Mouse (Mus musculus) ovary, postnatal 10 days (tissue): ENCODE results near the gene Kif9.

Experiments
- DNase-seq: peaks from one replicate; pipeline ENCODE4 v3.0.0; 2022; ENCODE audit warnings: low spot score

The Kif9 gene

GRCm38 (mm10) chr9:110529002-110529737, 52.4 kb downstream of the Kif9 start:
- DNase-seq, result no peak

- DNase-seq, result no peak
Observed at GRCm38 (mm10) chr9:110530650-110531049, 53.9 kb downstream of the Kif9 start.

GRCm38 (mm10) chr9:110531151-110531791, 54.5 kb downstream of the Kif9 start:
- DNase-seq, result no peak

GRCm38 (mm10) chr9:110531914-110532489, 55.2 kb downstream of the Kif9 start:
- DNase-seq, result peak; percentile 88

- peak; percentile 61 for DNase-seq
Observed at GRCm38 (mm10) chr9:110532538-110533291, 56.0 kb downstream of the Kif9 start, which contains the start of gene Setd2. Gene Setd2, plus strand, starts transcription at chr9:110532597.

- no peak for DNase-seq
Observed at GRCm38 (mm10) chr9:110533645-110534044, 56.9 kb downstream of the Kif9 start.

GRCm38 (mm10) chr9:110535114-110535513, 58.4 kb downstream of the Kif9 start:
- DNase-seq, result no peak

GRCm38 (mm10) chr9:110536636-110537035, 59.9 kb downstream of the Kif9 start:
- no peak for DNase-seq

GRCm38 (mm10) chr9:110538511-110538910, 61.8 kb downstream of the Kif9 start:
- DNase-seq, result no peak

GRCm38 (mm10) chr9:110541988-110542387, 65.2 kb downstream of the Kif9 start:
- DNase-seq, result no peak

- no peak for DNase-seq
Observed at GRCm38 (mm10) chr9:110548261-110548660, 71.5 kb downstream of the Kif9 start.

GRCm38 (mm10) chr9:110568309-110568708, 91.6 kb downstream of the Kif9 start:
- no peak for DNase-seq
